Mouse (Mus musculus) embryonic facial prominence, embryonic 15.5 days (tissue): ENCODE data around the gene Cd2. TPM values are rescaled to one million over a fixed set of nuclear protein-coding genes. Genes with fewer than 3 reads are reported as not detected.

Experiments
- polyA plus RNA-seq: library from polyadenylated mRNA; unstranded; fragments of >200 nt; fragmentation: Nextera tagmentation; extraction: Ambion mirVana; gene quantifications from 2 replicates; pipeline ENCODE4 v1.2.1, GENCODE M21; 2015

The Cd2 gene
- polyA plus RNA-seq, 1 experiment from 2014 or later = 0.24 TPM

Other genes with a start within 250 kb of the Cd2 start
- gene Ptgfrn, start 177.7 kb downstream of the Cd2 start, polyA plus RNA-seq = 7.4 and 9.8 TPM in 2 replicates
- 76.1 and 77.2 TPM in 2 replicates for gene Igsf3, start 89.1 kb upstream of the Cd2 start, polyA plus RNA-seq